Mouse (Mus musculus): ENCODE measurements around the gene Cd164l2. TPM values are rescaled to one million over a fixed set of nuclear protein-coding genes. Genes with fewer than 3 reads are reported as not detected.

Gene Cd164l2
- total RNA-seq, 2 experiments from 2014 or later, result not detected

DNA sequence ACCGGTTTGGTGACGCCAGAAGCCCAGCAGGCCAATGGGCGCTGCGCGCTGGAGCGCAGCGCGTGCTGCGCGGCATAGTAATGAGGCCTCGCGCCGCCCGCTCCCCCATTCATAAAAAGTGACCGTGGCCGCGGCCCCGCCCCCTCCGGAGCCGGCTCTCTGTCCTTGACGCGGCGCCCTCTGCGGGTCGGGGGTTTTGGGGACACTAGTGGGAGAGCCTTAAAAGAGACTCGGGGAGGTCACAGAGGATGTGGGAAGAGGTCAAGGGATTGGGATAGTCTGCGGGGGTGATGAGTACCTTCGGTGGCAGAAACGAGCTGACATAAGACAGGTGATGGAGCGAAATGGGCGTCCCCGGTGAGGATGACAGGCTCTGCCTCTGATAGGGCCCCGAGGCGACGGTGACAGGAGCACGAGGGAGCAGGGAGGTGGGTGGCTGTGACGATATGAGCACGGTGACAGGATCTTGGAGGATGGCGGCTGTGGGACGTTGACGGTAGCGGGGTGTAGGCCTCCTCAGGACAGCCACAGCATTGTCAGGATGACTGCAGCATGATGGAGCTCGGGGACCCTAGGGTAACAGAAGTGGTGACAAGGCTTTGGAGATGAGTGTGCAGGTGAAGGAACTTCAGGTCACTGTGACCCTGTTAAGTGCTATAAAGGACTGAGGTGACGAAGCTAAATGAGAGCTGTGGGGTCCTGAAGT is 784 bp downstream of the Cd164l2 start:
- intact Hi-C loops (cut with DNase I), result loop anchor here (5.0 kb wide), 2 partner anchors 40 to 265 kb away; no protein-coding TSS in a partner anchor
- peak; percentile 86 to 87 for DNase-seq

DNA sequence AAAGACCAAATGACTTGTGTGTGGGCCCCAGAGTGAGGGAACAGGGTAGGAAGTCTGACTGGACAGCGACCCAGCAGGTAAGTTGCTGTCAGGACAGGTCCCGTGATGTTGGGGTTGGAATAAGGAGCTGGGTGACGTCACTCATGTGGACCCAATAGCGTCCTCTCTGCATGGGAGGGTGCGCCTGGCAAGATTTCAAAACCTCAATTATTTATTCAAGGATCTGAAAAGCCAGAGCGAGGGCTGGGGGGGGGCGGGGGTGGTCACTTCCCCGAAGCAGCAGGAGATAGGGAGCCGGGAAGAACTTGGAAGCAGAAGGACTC is 1.3 kb downstream of the Cd164l2 start:
- no peak for DNase-seq
- intact Hi-C loops (cut with DNase I), result loop anchor here (5.0 kb wide), 2 partner anchors 39 to 266 kb away; no protein-coding TSS in a partner anchor

DNA sequence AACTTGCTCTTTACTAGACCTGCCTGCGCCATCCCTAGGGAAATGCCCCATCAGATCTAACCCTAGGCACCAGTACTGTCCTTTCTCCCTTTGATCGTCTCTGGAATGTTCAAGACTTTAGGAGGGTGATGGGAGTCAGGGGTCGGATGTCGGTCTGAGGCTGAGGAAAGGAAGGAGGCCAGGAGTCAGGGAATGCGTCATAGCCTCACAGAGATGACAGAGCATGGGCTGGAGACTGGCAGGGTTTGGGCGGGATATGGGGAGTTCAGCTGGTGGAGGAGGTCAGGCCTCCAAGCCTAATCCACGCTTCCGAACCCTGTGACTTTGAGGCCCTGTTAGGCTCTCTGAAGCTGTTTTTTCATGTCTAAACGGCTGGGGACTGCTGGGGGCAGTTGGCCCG is 1.7 kb downstream of the Cd164l2 start:
- intact Hi-C loops (cut with DNase I), result loop anchor here (5.0 kb wide), 2 partner anchors 39 to 266 kb away; no protein-coding TSS in a partner anchor

DNA sequence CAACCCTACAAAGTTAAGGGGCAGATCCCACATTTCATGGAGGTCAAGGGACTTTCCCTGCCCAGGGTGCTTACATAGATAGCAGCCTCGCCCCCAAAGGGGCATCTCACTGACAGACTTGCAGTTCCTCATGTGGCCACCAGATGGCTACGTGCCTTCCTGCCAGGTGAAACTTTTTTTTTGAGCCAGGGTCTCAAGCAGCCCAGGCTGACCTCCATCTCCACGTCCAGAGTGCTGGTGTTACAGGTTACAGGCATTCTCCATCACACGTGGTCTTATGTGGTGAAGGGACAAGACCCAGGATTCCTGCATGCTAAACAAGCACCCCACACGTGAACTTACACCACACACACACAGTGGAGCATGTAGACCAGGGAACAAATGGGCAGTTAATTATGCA is 5.7 kb downstream of the Cd164l2 start:
- intact Hi-C loops (cut with DNase I), result loop anchor here (1.0 kb wide), 1 partner anchor 80 kb away; no protein-coding TSS in a partner anchor
- peak; percentile 65 to 77 for DNase-seq

More for the DNA sequence above, 1.7 kb downstream of the Cd164l2 start:
- no peak for DNase-seq

DNA sequence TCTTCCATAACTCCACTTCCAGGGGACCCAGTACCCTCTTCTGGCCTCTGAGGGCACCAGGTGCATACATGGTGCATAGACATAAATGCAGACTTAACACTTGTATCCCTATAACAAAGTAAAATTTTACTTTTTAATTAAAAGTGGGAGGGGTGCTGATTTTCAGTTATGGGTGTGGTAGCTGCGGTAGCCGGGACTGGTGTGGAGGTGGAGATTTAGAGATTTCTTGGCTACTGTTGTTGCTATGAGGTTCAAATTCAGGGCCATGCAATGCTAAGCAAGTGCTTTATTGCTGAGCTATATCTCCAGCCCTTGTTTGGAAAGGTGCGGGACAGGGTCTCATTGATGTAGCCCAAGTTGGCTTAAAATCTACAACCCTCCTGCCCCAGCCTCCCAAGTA is 6.8 kb downstream of the Cd164l2 start:
- intact Hi-C loops (cut with DNase I), result no loop called here
- no peak for DNase-seq

DNA sequence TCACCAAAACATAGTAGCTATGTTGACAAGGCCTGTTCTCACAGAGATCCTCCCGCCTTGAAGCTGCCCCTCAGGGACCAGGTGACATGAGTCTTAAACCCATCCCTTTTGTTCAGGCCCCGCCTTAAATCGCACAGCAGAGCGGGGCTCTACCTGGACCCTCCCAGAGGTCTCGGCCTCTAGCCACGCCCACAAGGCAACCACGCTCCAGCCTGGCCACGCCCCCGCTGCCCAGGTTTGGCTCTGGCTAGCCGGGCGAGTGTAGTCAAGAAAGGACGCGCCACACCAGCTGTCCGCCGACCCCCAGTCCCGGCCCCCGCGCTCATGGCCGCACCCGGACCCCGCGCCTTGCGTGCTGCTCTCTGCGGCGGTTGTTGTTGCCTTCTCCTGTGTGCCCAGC is 8.7 kb downstream of the Cd164l2 start:
- DNase-seq, result no peak
- intact Hi-C loops (cut with DNase I), result no loop called here

DNA sequence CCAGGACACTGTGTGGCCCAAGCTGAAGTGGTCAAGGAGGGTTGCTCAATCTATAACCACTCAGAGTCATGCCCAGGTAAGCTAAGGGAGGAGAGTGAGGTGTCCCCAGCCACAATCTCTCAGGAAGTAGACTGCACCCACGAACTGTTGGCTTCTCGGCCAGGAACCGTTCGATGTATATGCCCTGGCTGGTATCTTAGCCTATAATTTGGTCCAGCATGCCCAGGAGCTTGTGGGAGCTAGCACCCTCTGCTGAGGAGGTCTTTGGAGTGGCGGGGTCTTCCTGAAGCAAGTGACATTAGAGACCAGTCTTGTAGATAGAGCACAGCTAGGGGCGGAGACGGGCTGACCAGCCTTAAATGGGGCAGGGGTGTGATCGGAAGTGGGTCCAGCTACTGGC is 9.8 kb downstream of the Cd164l2 start:
- intact Hi-C loops (cut with DNase I), result no loop called here
- DNase-seq, result no peak

DNA sequence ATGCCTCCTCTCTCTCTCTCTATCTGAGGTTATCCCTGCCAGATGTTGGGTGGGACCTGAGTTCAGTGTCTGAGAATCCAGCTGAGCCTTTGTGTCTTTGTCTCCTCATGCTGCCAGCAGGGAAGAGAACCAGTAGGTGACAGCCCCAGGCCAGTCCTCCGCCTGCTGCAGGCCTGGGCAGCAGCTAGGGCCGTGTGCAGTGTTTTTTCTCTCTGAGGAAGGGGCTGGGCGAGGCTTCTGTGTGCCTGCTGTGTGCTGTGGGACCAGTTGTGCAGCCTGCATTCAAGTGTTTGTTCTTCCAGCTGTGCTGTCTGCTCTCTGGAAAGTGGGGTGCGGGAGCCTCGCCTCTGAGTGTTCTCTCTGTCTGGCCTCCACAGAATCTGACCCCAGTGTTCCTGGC is 11.9 kb downstream of the Cd164l2 start:
- no peak for DNase-seq
- intact Hi-C loops (cut with DNase I), result no loop called here

DNA sequence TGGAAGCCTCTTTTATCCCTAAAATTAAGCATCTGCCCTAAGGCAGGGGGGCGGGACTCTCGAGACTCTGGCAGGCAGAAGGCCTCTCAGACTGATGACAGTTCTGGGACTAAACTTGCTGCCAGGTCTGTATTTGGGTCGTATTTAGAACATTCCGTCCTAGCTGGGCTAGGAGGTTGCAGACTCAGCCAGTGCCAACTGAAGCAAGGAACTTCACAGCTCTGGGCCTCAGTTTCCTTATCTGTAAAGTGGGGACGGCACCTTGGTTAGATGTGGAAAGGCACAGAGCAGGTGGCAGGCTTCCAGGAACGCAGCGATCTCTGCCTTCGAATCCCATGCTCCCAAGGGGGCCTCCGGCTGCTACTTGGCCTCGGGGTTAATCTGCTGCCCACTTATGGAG is 14.1 kb downstream of the Cd164l2 start:
- peak; percentile 48 to 58 for DNase-seq
- intact Hi-C loops (cut with DNase I), result no loop called here

DNA sequence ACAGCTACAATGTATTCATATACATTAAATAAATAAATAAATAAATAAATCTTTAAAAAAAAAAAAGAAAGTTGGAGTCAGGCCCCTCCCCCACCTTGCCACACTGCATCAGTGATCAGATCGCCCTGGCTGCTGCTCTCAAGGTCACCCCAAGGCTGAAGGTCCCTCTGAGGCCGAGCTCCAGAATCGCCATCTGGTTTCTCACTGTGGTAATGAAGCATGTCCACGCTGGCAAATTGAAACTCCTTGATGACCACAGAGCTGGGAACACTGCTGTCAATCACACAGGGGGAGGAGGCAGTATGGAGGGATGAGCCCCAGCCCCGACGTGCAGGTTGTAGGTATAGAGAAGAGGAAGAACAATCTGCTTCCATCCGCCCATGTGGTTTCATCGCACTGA is 15.7 kb downstream of the Cd164l2 start:
- intact Hi-C loops (cut with DNase I), result no loop called here
- no peak for DNase-seq

DNA sequence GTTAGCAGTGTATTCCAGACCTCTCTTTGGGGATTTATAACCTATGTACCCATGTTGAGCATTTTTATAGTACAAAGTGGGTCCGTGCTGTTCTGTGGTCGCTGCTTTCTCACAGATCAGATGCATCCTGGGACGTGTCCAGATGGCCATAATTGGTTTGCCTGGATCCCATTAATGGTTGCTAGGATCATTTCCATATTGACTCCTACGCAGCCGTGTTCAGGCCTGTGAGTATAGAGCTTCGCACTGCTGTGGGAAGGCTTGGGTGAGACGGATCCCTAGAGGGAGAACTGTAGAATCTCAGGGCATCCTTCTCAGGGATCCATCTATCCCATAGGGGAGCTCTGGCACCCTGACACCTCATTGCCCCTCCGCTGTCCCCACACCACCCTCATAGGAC is 17.7 kb downstream of the Cd164l2 start:
- DNase-seq, result no peak
- intact Hi-C loops (cut with DNase I), result no loop called here

DNA sequence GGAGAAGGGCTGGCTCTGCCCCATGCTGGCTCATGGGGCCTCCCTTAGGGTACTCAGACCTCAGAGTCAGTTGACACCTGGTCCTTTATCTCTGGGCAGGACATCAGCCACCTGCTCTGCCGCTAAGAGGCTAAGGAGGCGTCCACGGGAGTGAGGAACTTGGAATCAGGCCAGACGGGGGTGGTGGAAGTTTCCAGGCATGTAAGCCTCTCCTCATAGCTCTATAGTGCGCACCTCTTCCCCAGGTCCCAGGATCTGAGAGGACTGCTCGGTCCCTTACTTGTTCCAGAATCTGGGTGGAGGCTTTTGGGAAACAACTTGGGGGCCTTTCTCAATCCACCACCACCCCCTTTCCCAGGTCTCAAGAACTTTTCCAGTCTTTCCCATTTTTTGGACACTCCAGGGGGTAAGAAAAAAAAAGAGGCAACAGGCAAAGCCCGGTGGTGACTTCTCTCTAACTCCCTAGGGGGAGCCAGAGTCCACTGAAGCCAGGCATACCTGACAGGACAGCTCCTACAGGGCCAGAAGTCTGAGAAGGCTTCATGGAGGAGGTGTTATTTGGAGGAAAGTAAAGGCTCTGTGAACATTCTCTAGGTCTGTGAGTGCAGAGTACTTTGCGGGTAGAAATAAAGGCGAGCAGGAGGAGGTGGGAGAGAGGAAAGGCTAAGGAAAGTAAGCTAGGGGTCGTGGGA is 21.5 kb downstream of the Cd164l2 start:
- intact Hi-C loops (cut with DNase I), result loop anchor here (5.0 kb wide), 1 partner anchor 64 kb away; no protein-coding TSS in a partner anchor
- DNase-seq, result no peak

DNA sequence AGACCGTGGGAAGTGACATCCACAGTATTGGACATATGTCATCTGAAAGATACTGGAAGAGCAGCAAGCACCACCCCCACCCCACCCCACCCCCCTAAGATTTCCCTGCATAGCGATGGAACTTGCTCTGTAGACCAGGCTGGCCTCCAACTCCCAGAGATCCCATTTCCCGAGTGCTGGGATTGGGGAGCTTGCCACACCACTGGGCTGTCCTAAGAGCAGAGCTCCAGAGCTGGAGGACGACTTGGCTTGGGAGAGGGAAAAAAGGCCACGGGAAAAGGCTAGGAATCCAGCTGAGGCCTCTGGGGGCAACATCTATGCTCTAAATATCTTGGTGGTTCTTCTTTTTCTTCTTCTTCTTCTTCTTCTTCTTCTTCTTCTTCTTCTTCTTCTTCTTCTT is 22.8 kb downstream of the Cd164l2 start:
- intact Hi-C loops (cut with DNase I), result loop anchor here (1.0 to 5.0 kb wide), 2 partner anchors 16 to 63 kb away; no protein-coding TSS in a partner anchor
- no peak for DNase-seq

DNA sequence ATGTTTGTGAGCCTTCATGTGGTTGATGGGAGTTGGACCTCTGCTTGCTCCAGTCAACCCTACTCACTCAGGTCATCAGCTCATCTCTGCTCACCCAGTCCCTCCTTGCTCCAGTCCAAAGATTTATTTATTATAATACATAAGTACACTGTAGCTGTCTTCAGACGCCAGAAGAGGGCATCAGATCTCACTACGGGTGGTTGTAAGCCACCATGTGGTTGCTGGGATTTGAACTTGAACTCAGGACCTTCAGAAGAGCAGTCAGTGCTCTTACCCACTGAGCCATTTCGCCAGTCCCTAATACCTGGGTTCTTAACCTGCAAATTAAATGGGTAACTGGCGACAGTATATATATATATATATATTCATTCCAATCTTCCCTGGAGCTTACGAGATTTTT is 23.5 kb downstream of the Cd164l2 start:
- intact Hi-C loops (cut with DNase I), result no loop called here
- no peak for DNase-seq

DNA sequence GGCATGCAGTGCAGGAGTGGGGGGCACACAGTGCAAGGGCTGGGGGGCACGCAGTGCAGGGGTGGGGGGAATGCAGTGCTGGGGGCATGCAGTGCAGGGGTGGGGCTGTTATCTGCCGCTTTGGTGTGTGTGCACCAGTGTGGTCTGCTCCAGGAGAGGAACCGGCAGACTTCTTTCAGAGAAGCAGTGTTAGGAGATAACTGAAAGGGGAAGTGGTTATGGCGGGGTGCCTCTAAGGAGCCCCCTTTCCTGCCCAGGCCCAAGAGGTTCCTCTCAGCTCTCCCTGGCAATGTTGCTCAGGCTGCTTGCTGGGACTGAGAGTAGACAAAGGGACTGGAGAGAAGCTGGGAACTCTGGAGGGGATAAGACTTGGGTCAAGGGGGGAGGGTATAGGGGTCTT is 26.0 kb downstream of the Cd164l2 start:
- DNase-seq, result no peak
- intact Hi-C loops (cut with DNase I), result no loop called here

DNA sequence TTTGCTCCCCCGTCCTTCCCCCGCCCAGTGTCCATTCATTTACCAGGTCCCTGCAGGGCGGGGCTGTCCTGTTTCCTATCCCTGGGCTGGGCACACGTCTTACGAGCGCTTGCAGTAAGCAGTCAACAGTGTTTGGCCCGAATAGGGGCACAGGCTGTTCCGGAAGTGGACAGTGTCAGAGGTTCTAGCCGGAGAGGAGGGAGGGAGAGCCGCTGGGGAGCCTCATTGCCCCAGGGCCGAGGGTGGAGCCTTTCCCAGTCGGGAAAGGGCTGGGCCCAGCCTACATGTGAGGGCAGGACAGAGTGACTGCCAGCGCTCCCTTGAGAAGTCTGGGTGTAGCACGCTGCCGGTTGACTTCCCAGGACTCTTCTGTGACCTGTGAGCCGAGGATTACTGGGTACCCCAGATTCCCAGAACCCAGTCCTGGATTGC is 28.6 kb downstream of the Cd164l2 start, which contains the start of gene Map3k6:
Gene Map3k6 (plus strand): TSS at position 329 of the 432 bp plus-strand sequence.
- intact Hi-C loops (cut with DNase I), result no loop called here
- DNase-seq, result peak; percentile 79 to 92

DNA sequence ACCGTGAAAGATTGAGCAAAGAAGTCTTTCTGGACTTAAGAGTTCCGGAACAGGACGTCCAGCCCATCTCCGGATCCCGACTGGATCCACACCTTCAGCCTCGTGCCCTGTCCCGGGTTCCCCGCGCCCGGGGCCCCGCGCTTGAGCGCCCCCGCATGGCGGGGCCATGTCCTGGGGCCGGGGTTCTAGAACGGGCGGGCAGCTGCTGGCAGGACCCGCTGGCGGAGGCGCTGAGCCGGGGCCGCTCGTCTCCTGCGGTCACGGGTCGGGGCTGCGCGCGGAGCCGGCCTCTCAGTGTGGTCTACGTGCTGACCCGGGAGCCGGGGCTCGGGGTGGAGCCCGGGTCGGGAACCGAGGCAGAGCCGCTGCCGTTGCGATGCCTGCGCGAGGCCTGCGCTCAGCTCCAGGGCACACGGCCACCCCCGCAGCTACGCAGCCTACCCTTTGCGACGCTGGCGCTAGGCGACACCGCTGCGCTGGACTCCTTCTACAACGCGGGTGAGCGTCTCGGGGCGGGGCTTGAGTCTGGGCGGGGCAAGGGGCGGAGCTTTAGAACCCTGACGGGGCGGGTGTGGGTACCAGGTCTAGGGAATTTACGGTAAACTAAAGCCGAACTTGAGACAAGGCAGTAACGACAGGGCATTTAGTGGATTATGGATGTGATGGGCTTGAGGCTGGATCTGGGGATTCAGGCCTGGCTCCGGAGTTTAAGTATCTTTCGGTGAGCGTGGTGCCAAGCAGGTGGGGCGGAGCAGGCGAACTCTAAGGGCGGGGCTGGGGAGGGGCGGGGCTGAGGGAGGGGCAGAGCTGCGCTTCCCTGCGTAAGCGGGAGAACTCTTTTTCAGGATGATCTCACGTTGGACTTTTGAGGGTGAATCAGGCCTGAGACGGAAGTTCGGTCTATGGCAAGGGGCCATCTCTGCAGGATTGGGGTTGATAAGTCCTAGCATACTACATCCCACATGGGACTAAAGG is 29.3 kb downstream of the Cd164l2 start:
- peak; percentile 92 to 93 for DNase-seq
- intact Hi-C loops (cut with DNase I), result no loop called here

DNA sequence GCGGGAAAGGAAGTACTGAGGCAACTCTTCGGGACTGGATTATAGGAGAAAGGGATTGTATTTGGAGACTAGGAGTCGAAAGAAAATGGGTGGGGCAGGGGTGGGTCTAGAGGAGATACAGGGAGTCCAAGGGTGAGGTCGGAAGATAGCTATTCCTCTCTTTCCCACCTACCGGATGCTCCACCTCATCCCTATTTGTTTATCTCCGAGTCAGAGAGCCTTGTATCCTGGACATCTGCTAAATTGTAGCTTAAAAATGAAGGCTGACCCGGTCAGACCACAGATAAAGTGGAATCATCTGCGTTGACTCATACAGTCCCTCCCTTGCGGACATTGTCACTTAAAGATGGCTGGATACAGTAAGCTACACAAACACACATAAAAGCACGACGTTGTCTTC is 30.0 kb downstream of the Cd164l2 start:
- intact Hi-C loops (cut with DNase I), result no loop called here
- no peak for DNase-seq

DNA sequence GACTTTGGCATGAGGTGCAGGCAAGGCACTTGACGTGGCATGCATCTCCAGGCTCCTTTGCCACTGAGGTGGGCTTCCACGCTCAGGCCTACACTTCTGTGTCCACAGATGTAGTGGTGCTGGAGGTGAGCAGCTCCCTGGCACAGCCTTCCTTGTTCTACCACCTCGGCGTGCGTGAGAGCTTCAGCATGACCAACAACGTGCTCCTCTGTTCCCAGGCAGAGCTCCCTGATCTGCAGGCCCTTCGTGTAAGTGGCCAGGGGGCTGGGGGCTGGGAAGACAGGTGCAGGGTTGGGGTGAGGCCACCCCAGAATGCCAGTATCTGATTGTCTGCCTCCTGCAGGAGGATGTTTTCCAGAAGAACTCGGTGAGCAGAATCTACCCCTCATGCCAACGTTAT is 30.8 kb downstream of the Cd164l2 start:
- no peak for DNase-seq
- intact Hi-C loops (cut with DNase I), result no loop called here

DNA sequence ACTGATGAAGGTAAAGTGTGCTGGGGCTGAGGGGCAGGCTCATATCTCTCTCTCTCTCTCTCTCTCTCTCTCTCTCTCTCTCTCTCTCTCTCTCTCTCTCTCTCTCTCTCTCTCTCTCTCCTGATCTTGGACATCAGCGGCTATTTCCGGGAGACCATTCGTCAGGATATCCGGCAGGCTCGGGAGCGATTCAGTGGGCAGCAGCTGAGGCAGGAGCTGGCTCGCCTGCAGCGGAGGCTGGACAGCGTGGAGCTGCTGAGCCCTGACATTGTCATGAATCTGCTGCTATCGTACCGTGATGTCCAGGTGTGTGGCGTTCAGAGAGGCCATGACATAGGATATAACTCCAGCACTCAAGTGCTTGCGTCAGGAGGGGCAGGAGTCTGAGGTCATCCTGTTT is 31.6 kb downstream of the Cd164l2 start:
- no peak for DNase-seq
- intact Hi-C loops (cut with DNase I), result no loop called here

DNA sequence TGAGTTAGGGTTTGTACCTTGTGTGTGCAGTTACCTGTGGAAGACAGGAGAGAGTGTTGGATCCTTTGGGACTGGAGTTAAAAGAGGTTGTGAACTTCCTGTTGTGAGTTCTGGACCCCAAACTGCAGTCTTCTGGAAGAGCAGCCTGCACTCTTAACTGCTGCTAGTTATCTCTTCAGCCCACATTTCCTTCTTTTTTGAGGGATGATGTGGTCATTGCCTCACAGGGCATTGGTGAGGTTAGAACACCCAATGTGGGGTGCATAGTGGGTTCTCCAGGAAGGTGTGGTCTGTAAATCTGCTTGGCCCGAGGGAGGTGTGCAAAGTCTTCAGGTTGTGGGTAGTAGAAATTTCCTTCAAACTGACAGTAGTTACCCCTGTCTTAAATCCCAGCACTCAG is 32.4 kb downstream of the Cd164l2 start:
- intact Hi-C loops (cut with DNase I), result no loop called here
- no peak for DNase-seq

All from heart, postnatal 14 days (tissue).